In the genomic region with DNA sequence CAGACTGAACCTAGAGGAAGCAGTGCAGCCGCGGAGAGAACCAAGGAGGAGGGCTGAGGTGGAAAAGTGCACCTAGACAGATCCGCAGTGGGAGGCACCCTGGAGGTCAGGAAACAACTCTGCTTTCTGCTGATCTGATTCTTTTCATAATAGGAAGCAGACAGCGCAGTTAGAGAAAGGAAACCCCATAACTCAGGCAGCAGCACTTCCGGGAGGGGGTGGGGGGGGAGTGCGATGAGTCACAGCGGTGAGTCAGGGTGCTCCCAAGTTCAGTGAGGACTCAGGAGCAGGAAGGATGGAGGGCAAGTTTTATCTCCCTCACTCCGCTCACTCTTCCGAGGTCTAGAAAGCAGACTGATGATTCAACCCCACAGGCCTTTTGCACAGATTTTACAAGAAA, we compare ENCODE assay signal across 8 mouse cellular contexts. TPM values are rescaled to one million over a fixed set of nuclear protein-coding genes. Genes with fewer than 3 reads are reported as not detected.
DNase-seq lines count a peak whose midpoint lies in the region; ATAC-seq and TF ChIP-seq lines count a peak whose summit lies in the region.
"Had no signal": no experiment of that assay in that cellular context is flagged by ENCODE, and none has a peak within 500 bp of the region (broad histone marks: within the 10 kb centered on the region; RNA-seq: fewer than 3 reads in every experiment).

No protein-coding gene starts in this region.

- no peak for TF ChIP-seq CTCF in CH12.LX (conservative IDR thresholded peaks at IDR 0.05 in 1 of 2, IDR thresholded peaks at IDR 0.05 in 1 of 2; ENCODE audit: low read depth in 2 of 2, low read length in 2 of 2)
- TF ChIP-seq CTCF in heart, postnatal 0 days (IDR thresholded peaks at IDR 0.05; ENCODE audit: low read depth) = no peak
- no peak for TF ChIP-seq CTCF in midbrain, postnatal 0 days (IDR thresholded peaks at IDR 0.05)

- peak overlapping the region; percentile 89 for H3K9ac ChIP-seq in CH12.LX (ENCODE audit: insufficient read depth, low read depth)
- H3K9ac ChIP-seq in heart, postnatal 0 days (replicated peaks; ENCODE audit: low read depth, low read length) = no peak overlapping the region
- H3K9ac ChIP-seq in liver, embryonic 15.5 days = no peak overlapping the region
- no peak overlapping the region for H3K9ac ChIP-seq in midbrain, postnatal 0 days (replicated peaks; ENCODE audit: low read length, poor library complexity, severe bottlenecking)

- DNase-seq in CH12.LX (ENCODE audit: extremely low read depth) = peak; percentile 68
- peak; percentile 45 for DNase-seq in adrenal gland, postnatal 10 days
- DNase-seq in heart, postnatal 0 days (ENCODE audit: low spot score) = peak; percentile 19
- peak; percentile 19 for DNase-seq in thymus, postnatal 25 days
- DNase-seq in right cerebral cortex, postnatal 36 days (ENCODE audit: low spot score in 2 of 2) = no peak
- DNase-seq in midbrain, postnatal 0 days (ENCODE audit: low spot score) = no peak

- 37% methylated on average over 8 of the region's 9 CpGs for WGBS in heart, postnatal 0 days
- 25% methylated on average over 9 of the region's 9 CpGs for WGBS in liver, embryonic 15.5 days (ENCODE audit: insufficient replicate concordance)
- WGBS in midbrain, postnatal 0 days = 55% methylated on average over 8 of the region's 9 CpGs

- H3K79me2 ChIP-seq in CH12.LX (replicated peaks; ENCODE audit: control insufficient read depth, extremely low read depth, insufficient read depth, poor library complexity, severe bottlenecking) = peaks cover 5% of the 10 kb centered on the region; the same call in 1 of the 2 replicates

- H3K36me3 ChIP-seq in CH12.LX (replicated peaks in 1 of 2; ENCODE audit: control insufficient read depth in 1 of 2, insufficient read depth in 1 of 2, low read length in 1 of 2) = peaks cover 13 to 40% of the 10 kb centered on the region in 2 experiments
- peaks cover 10% of the 10 kb centered on the region; the same call in 1 of the 2 replicates for H3K36me3 ChIP-seq in heart, postnatal 0 days (replicated peaks; ENCODE audit: control insufficient read depth, insufficient read depth, low read length)
- peaks cover 66% of the 10 kb centered on the region for H3K36me3 ChIP-seq in liver, embryonic 15.5 days (replicated peaks)
- H3K36me3 ChIP-seq in midbrain, postnatal 0 days (ENCODE audit: insufficient read depth, low read length) = no peaks in the 10 kb centered on the region; the same call in 1 of the 2 replicates

- peak overlapping the region; percentile 97 for H3K4me2 ChIP-seq in CH12.LX (ENCODE audit: insufficient read depth, low read depth, poor library complexity, severe bottlenecking)
- peak overlapping the region; percentile 31 for H3K4me2 ChIP-seq in heart, postnatal 0 days (ENCODE audit: low read depth, low read length)
- H3K4me2 ChIP-seq in liver, embryonic 15.5 days = 0 out of 2 replicates have a peak overlapping the region, but pooled peaks have one; percentile 5
- H3K4me2 ChIP-seq in midbrain, postnatal 0 days (ENCODE audit: low read depth, low read length, poor library complexity, severe bottlenecking) = no peak overlapping the region

- TF ChIP-seq RAD21 in CH12.LX (IDR thresholded peaks at IDR 0.05; ENCODE audit: low read depth, low read length) = no peak

- TF ChIP-seq EP300 in CH12.LX (IDR thresholded peaks at IDR 0.05; ENCODE audit: low read length) = peak; percentile 6; the same call in 1 of the 2 replicates
- TF ChIP-seq EP300 in heart, postnatal 0 days (IDR thresholded peaks at IDR 0.05; ENCODE audit: low read depth) = no peak

- in situ Hi-C loops in CH12.LX (cut with MboI; ENCODE audit: low pct_ligation_motif_present, low pct_unique_long_range_greater_than_20kb, low sequenced_read_pairs) = loop anchor here (10.0 kb wide), 1 partner anchor 174 kb away; the partner anchor contains the start of gene Ranbp6

- no peaks in the 10 kb centered on the region for H3K27me3 ChIP-seq in CH12.LX (replicated peaks)
- H3K27me3 ChIP-seq in heart, postnatal 0 days (ENCODE audit: control insufficient read depth, insufficient read depth, low read length) = no peaks in the 10 kb centered on the region
- H3K27me3 ChIP-seq in liver, embryonic 15.5 days = no peaks in the 10 kb centered on the region
- H3K27me3 ChIP-seq in midbrain, postnatal 0 days (ENCODE audit: insufficient read depth, low read length) = no peaks in the 10 kb centered on the region

- dilution Hi-C loops in CH12.LX (cut with MboI; ENCODE audit: extremely low pct_ligation_motif_present, extremely low pct_unique_long_range_greater_than_20kb, low sequenced_read_pairs) = no loop called here

- H3K9me3 ChIP-seq in CH12.LX (replicated peaks; ENCODE audit: low read length) = peaks cover 4% of the 10 kb centered on the region
- H3K9me3 ChIP-seq in heart, postnatal 0 days (replicated peaks; ENCODE audit: control insufficient read depth, low read length) = no peaks in the 10 kb centered on the region
- H3K9me3 ChIP-seq in liver, embryonic 15.5 days (replicated peaks) = no peaks in the 10 kb centered on the region
- H3K9me3 ChIP-seq in midbrain, postnatal 0 days (ENCODE audit: low read length) = no peaks in the 10 kb centered on the region

- H3K4me1 ChIP-seq in CH12.LX (ENCODE audit: control insufficient read depth in 1 of 2, insufficient read depth in 2 of 2) = peaks cover 9 to 48% of the 10 kb centered on the region in 2 experiments
- H3K4me1 ChIP-seq in heart, postnatal 0 days (ENCODE audit: control insufficient read depth, insufficient read depth) = 0 out of 2 replicates have a peak, but pooled peaks cover 4% of the 10 kb centered on the region
- peaks cover 16% of the 10 kb centered on the region for H3K4me1 ChIP-seq in liver, embryonic 15.5 days (replicated peaks)
- no peaks in the 10 kb centered on the region for H3K4me1 ChIP-seq in midbrain, postnatal 0 days (ENCODE audit: insufficient read depth, low read length)

- H3K4me3 ChIP-seq in CH12.LX (replicated peaks in 1 of 3; ENCODE audit: low read depth in 2 of 3, low read length in 2 of 3, poor library complexity in 1 of 3) = peak overlapping the region; percentile 48 to 54 (median 52)
- peak overlapping the region; percentile 14; the same call in 1 of the 2 replicates for H3K4me3 ChIP-seq in heart, postnatal 0 days (ENCODE audit: low read depth, low read length)
- H3K4me3 ChIP-seq in liver, embryonic 15.5 days (replicated peaks) = no peak overlapping the region
- no peak overlapping the region for H3K4me3 ChIP-seq in midbrain, postnatal 0 days (ENCODE audit: low read depth, low read length)

- H3K27ac ChIP-seq in CH12.LX (ENCODE audit: insufficient read depth, low read depth) = peak overlapping the region; percentile 87
- H3K27ac ChIP-seq in heart, postnatal 0 days (ENCODE audit: low read depth) = 0 out of 2 replicates have a peak overlapping the region, but pooled peaks have one; percentile 30
- H3K27ac ChIP-seq in liver, embryonic 15.5 days (replicated peaks) = no peak overlapping the region
- no peak overlapping the region for H3K27ac ChIP-seq in midbrain, postnatal 0 days (ENCODE audit: low read depth, low read length)

- ATAC-seq in heart, postnatal 0 days (ENCODE audit: insufficient read depth, low read depth) = peak; percentile 72
- ATAC-seq in liver, embryonic 15.5 days (ENCODE audit: insufficient read depth) = peak; percentile 51
- no peak for ATAC-seq in midbrain, postnatal 0 days (ENCODE audit: low FRiP score)

- TF ChIP-seq POLR2A in CH12.LX (IDR thresholded peaks at IDR 0.05; ENCODE audit: low read depth, low read length) = peak; percentile 64

TF ChIP-seq in CH12.LX, 34 proteins besides CTCF, POLR2A, EP300 and RAD21 (continues in another document):
- 0 out of 2 replicates have a peak, but pooled peaks have one; percentile 13 for TF ChIP-seq TBP (conservative IDR thresholded peaks at IDR 0.05; ENCODE audit: low read depth, low read length)
- no peak for TF ChIP-seq ZNF384 (IDR thresholded peaks at IDR 0.05; ENCODE audit: low read depth, low read length)
- TF ChIP-seq ETS1 (conservative IDR thresholded peaks at IDR 0.05; ENCODE audit: low read depth, low read length) = peak; percentile 77
- TF ChIP-seq MAZ (IDR thresholded peaks at IDR 0.05; ENCODE audit: low read depth, low read length) = peak; percentile 87
- TF ChIP-seq RCOR1 (conservative IDR thresholded peaks at IDR 0.05; ENCODE audit: low read depth, low read length) = no peak
- TF ChIP-seq JUN (IDR thresholded peaks at IDR 0.05; ENCODE audit: insufficient read depth, low read depth, low read length) = peak; percentile 53
- TF ChIP-seq MEF2A (IDR thresholded peaks at IDR 0.05; ENCODE audit: borderline replicate concordance, low read depth, low read length) = no peak
- TF ChIP-seq GABPA (IDR thresholded peaks at IDR 0.05; ENCODE audit: insufficient replicate concordance, low read depth, low read length) = no peak
- TF ChIP-seq ELF1 (IDR thresholded peaks at IDR 0.05; ENCODE audit: low read depth, low read length) = peak; percentile 91
- peak; percentile 28; the same call in 1 of the 2 replicates for TF ChIP-seq TCF12 (IDR thresholded peaks at IDR 0.05; ENCODE audit: low read depth, low read length)
- TF ChIP-seq KAT2A (IDR thresholded peaks at IDR 0.05; ENCODE audit: insufficient replicate concordance, low read length) = no peak
- TF ChIP-seq USF2 (conservative IDR thresholded peaks at IDR 0.05; ENCODE audit: low read depth, low read length) = no peak
- 0 out of 2 replicates have a peak, but pooled peaks have one; percentile 30 for TF ChIP-seq BHLHE40 (IDR thresholded peaks at IDR 0.05; ENCODE audit: low read depth, low read length)
- TF ChIP-seq IRF4 (IDR thresholded peaks at IDR 0.05; ENCODE audit: low read depth, low read length) = peak; percentile 42; the same call in 1 of the 2 replicates

RNA-seq across cellular contexts. Expression of gene Ermp1, which starts 7.2 kb away (rescaled TPM):
- 26.1 and 27.6 TPM in 2 replicates for total RNA-seq in CH12.LX (2012; rRNA removed)
- total RNA-seq in CH12.LX (2014; rRNA removed) = 21.7 and 22.7 TPM in 2 replicates
- 31.7 and 32.9 TPM in 2 replicates for polyA plus RNA-seq in CH12.LX (2012; ENCODE audit: insufficient read length, low read depth)
- 10 to 100 TPM; 41.9 to 43.0 TPM for total RNA-seq in adrenal gland, postnatal 10 days (2021)
- 10.7 and 24.4 TPM in 2 replicates for total RNA-seq in heart, postnatal 0 days (2014; rRNA removed; ENCODE audit: low replicate concordance)
- 2.3 and 3.1 TPM in 2 replicates for polyA plus RNA-seq in heart, postnatal 0 days (2015; fragmentation: Nextera tagmentation; extraction: Ambion mirVana)
- 10.6 and 11.0 TPM in 2 replicates for polyA plus RNA-seq in liver, embryonic 15.5 days (2015; fragmentation: Nextera tagmentation; extraction: Ambion mirVana)
- 15.8 and 27.6 TPM in 2 replicates for total RNA-seq in midbrain, postnatal 0 days (2014; rRNA removed)
- polyA plus RNA-seq in midbrain, postnatal 0 days (2015; fragmentation: Nextera tagmentation; extraction: Ambion mirVana) = 7.7 and 9.6 TPM in 2 replicates

RNA-seq across cellular contexts. Expression of gene Mlana, which starts 56.6 kb away (rescaled TPM):
- total RNA-seq in CH12.LX (2012; rRNA removed) (not detected in 2 replicates), CH12.LX (2014; rRNA removed) (not detected in 2 replicates)
- polyA plus RNA-seq in CH12.LX (2012; ENCODE audit: insufficient read length, low read depth) = not detected in 2 replicates
- not detected for total RNA-seq in adrenal gland, postnatal 10 days (2021)
- total RNA-seq in heart, postnatal 0 days (2014; rRNA removed; ENCODE audit: low replicate concordance) = 0.19 TPM in 1 of 2 replicates, not detected in the other
- 5.8 and 8.1 TPM in 2 replicates for polyA plus RNA-seq in heart, postnatal 0 days (2015; fragmentation: Nextera tagmentation; extraction: Ambion mirVana)
- polyA plus RNA-seq in liver, embryonic 15.5 days (2015; fragmentation: Nextera tagmentation; extraction: Ambion mirVana) = not detected in 2 replicates
- not detected in 2 replicates for total RNA-seq in midbrain, postnatal 0 days (2014; rRNA removed)
- not detected in 2 replicates for polyA plus RNA-seq in midbrain, postnatal 0 days (2015; fragmentation: Nextera tagmentation; extraction: Ambion mirVana)
- total RNA-seq: liver, adult 2 months had no signal
- polyA plus RNA-seq: liver, adult 2 months had no signal

Comparison
In these comparisons a context has a peak if more than half of its experiments do, and no peak if none do; other contexts are left out.
1. DNase-seq: peak in CH12.LX (single experiment), adrenal gland, postnatal 10 days (single experiment), heart, postnatal 0 days (single experiment) and thymus, postnatal 25 days (single experiment); none in right cerebral cortex, postnatal 36 days (0 of 2) and midbrain, postnatal 0 days (single experiment).
2. H3K27ac ChIP-seq: peak in CH12.LX (single experiment) and heart, postnatal 0 days (single experiment); none in liver, embryonic 15.5 days (single experiment) and midbrain, postnatal 0 days (single experiment).
3. H3K4me3 ChIP-seq: peak in CH12.LX (3 of 3) and heart, postnatal 0 days (single experiment); none in liver, embryonic 15.5 days (single experiment) and midbrain, postnatal 0 days (single experiment).